Comparison of ENCODE assay signal across 8 mouse cellular contexts in genomic region chr10:127667269-127668092, GRCm38 (mm10). TPM values are rescaled to one million over a fixed set of nuclear protein-coding genes. Genes with fewer than 3 reads are reported as not detected.
A peak's percentile ranks its signal among the peaks of the same experiment; 100 is the strongest.
DNase-seq lines count a peak whose midpoint lies in the region; ATAC-seq and TF ChIP-seq lines count a peak whose summit lies in the region.

No protein-coding gene starts in this region.

- DNase-seq in G1E (ENCODE audit: low spot score) = peak; percentile 78
- DNase-seq in cerebellum, adult 2 months = peak; percentile 73 to 81
- peak; percentile 85 for DNase-seq in hindbrain, embryonic 10.5 days (ENCODE audit: low spot score)
- peak; percentile 65 to 68 for DNase-seq in layer of hippocampus, postnatal 10 days (ENCODE audit: low spot score in 2 of 2)
- peak; percentile 97 for DNase-seq in lung, postnatal 36 days
- DNase-seq in retina, postnatal 1 day = peak; percentile 86
- DNase-seq in thymus, postnatal 4 days = peak; percentile 69

- peak overlapping the region; percentile 93 for H3K4me3 ChIP-seq in G1E (ENCODE audit: low read depth, low read length)
- peak overlapping the region; percentile 80 for H3K4me3 ChIP-seq in cerebellum, adult 2 months (replicated peaks; ENCODE audit: insufficient read depth, low read depth, low read length)
- H3K4me3 ChIP-seq in hindbrain, embryonic 10.5 days = peak overlapping the region; percentile 69

- H3K36me3 ChIP-seq in G1E (replicated peaks) = peaks cover 27% of the 10 kb centered on the region
- peaks cover 19% of the 10 kb centered on the region; the same call in 1 of the 2 replicates for H3K36me3 ChIP-seq in hindbrain, embryonic 10.5 days

- peaks cover 78% of the 10 kb centered on the region for H3K4me1 ChIP-seq in G1E (ENCODE audit: insufficient read depth, low read depth, low read length)
- H3K4me1 ChIP-seq in cerebellum, adult 2 months (ENCODE audit: control insufficient read depth, insufficient read depth, low read length) = peaks cover 17% of the 10 kb centered on the region; the same call in 1 of the 2 replicates
- H3K4me1 ChIP-seq in hindbrain, embryonic 10.5 days (replicated peaks) = peaks cover 70% of the 10 kb centered on the region

- no peak for TF ChIP-seq CTCF in G1E (IDR thresholded peaks at IDR 0.05; ENCODE audit: low read depth, low read length)
- no peak for TF ChIP-seq CTCF in cerebellum, adult 2 months (IDR thresholded peaks at IDR 0.05; ENCODE audit: borderline replicate concordance, insufficient read depth, low read depth, low read length)

- H3K27me3 ChIP-seq in G1E (ENCODE audit: insufficient read depth, low read length) = no peaks in the 10 kb centered on the region
- H3K27me3 ChIP-seq in cerebellum, adult 2 months (ENCODE audit: control insufficient read depth, insufficient read depth, low read length) = no peaks in the 10 kb centered on the region
- H3K27me3 ChIP-seq in hindbrain, embryonic 10.5 days (ENCODE audit: insufficient read depth, poor library complexity, severe bottlenecking) = peaks cover 74% of the 10 kb centered on the region

- 4% methylated on average over 35 of the region's 35 CpGs for WGBS in cerebellum, adult 2 months
- WGBS in hindbrain, embryonic 10.5 days = 1% methylated on average over 35 of the region's 35 CpGs

- peak; percentile 30; the same call in 1 of the 2 replicates for TF ChIP-seq POLR2A in cerebellum, adult 2 months (IDR thresholded peaks at IDR 0.05; ENCODE audit: borderline replicate concordance, insufficient read depth, low read length)

- H3K27ac ChIP-seq in cerebellum, adult 2 months (ENCODE audit: insufficient read depth, low read length) = peak overlapping the region; percentile 94
- H3K27ac ChIP-seq in hindbrain, embryonic 10.5 days = peak overlapping the region; percentile 90

- H3K9me3 ChIP-seq in G1E (replicated peaks) = no peaks in the 10 kb centered on the region
- no peaks in the 10 kb centered on the region for H3K9me3 ChIP-seq in hindbrain, embryonic 10.5 days

- ATAC-seq in G1E (ENCODE audit: extremely low read depth, insufficient number of reproducible peaks, low FRiP score, poor library complexity, severe bottlenecking) = peak; percentile 52
- ATAC-seq in frontal cortex, adult (ENCODE audit: low TSS enrichment) = 0 out of 2 replicates have a peak, but pooled peaks have one; percentile 7

RNA-seq across cellular contexts. Expression of gene Nemp1, which starts 0.8 kb away (rescaled TPM):
- total RNA-seq in G1E (2014; fragmentation: Nextera tagmentation) (41.9 and 57.6 TPM in 2 replicates), G1E (2017) (36.2 and 40.4 TPM in 2 replicates)
- 5.5 and 5.6 TPM in 2 replicates for polyA plus RNA-seq in G1E (2012)
- 6.7 and 9.0 TPM in 2 replicates for polyA plus RNA-seq in cerebellum, adult 2 months (2012; rRNA removed)
- polyA plus RNA-seq in hindbrain, embryonic 10.5 days (2016; fragmentation: Nextera tagmentation; extraction: Ambion mirVana) = 7.7 and 10.2 TPM in 2 replicates
- 1 to 10 TPM; 4.0 to 5.5 TPM for total RNA-seq in layer of hippocampus, postnatal 10 days (2021)

RNA-seq across cellular contexts. Expression of gene Nab2, which starts 0.9 kb away (rescaled TPM):
- total RNA-seq in G1E (2014; fragmentation: Nextera tagmentation) = 28.6 and 31.6 TPM in 2 replicates
- 41.0 and 41.8 TPM in 2 replicates for total RNA-seq in G1E (2017)
- 92.3 and 106 TPM in 2 replicates for polyA plus RNA-seq in G1E (2012)
- 59.2 and 69.9 TPM in 2 replicates for polyA plus RNA-seq in cerebellum, adult 2 months (2012; rRNA removed)
- polyA plus RNA-seq in hindbrain, embryonic 10.5 days (2016; fragmentation: Nextera tagmentation; extraction: Ambion mirVana) = 6.6 and 6.8 TPM in 2 replicates
- total RNA-seq in layer of hippocampus, postnatal 10 days (2021) = 10 to 100 TPM; 32.3 to 36.2 TPM

RNA-seq across cellular contexts. Expression of gene Stat6, which starts 24.7 kb away (rescaled TPM):
- 44.0 and 55.0 TPM in 2 replicates for total RNA-seq in G1E (2014; fragmentation: Nextera tagmentation)
- total RNA-seq in G1E (2017) = 84.0 and 90.5 TPM in 2 replicates
- 65.5 and 69.5 TPM in 2 replicates for polyA plus RNA-seq in G1E (2012)
- polyA plus RNA-seq in cerebellum, adult 2 months (2012; rRNA removed) = 8.7 TPM in 2 replicates
- 8.9 and 9.5 TPM in 2 replicates for polyA plus RNA-seq in hindbrain, embryonic 10.5 days (2016; fragmentation: Nextera tagmentation; extraction: Ambion mirVana)
- total RNA-seq in layer of hippocampus, postnatal 10 days (2021) = 1 to 10 TPM; 6.9 to 7.1 TPM

RNA-seq across cellular contexts. Expression of gene Myo1a, which starts 37.5 kb away (rescaled TPM):
- total RNA-seq in G1E (2014; fragmentation: Nextera tagmentation) = 0.23 and 3.1 TPM in 2 replicates
- total RNA-seq in G1E (2017) = 0.16 and 0.23 TPM in 2 replicates
- polyA plus RNA-seq in G1E (2012) = 0.09 TPM in 1 of 2 replicates, not detected in the other
- 1.2 and 1.6 TPM in 2 replicates for polyA plus RNA-seq in cerebellum, adult 2 months (2012; rRNA removed)
- 0.37 and 0.51 TPM in 2 replicates for polyA plus RNA-seq in hindbrain, embryonic 10.5 days (2016; fragmentation: Nextera tagmentation; extraction: Ambion mirVana)
- under 1 TPM; 0.55 to 0.98 TPM for total RNA-seq in layer of hippocampus, postnatal 10 days (2021)

RNA-seq across cellular contexts. Expression of gene Lrp1, which starts 46.5 kb away (rescaled TPM):
- total RNA-seq in G1E (2014; fragmentation: Nextera tagmentation) (0.30 TPM in 1 of 2 replicates, not detected in the other), G1E (2017) (0.06 and 0.27 TPM in 2 replicates)
- 0.67 and 0.86 TPM in 2 replicates for polyA plus RNA-seq in G1E (2012)
- polyA plus RNA-seq in cerebellum, adult 2 months (2012; rRNA removed) = 346 and 366 TPM in 2 replicates
- polyA plus RNA-seq in hindbrain, embryonic 10.5 days (2016; fragmentation: Nextera tagmentation; extraction: Ambion mirVana) = 55.7 and 71.7 TPM in 2 replicates
- total RNA-seq in layer of hippocampus, postnatal 10 days (2021) = 100 to 1,000 TPM; 263 to 291 TPM

Comparison
In these comparisons a context has a peak if more than half of its experiments do, and no peak if none do; other contexts are left out.
1. Peak in every context shown above with its lines: DNase-seq, ATAC-seq, H3K4me3 ChIP-seq and H3K27ac ChIP-seq.